Mouse (Mus musculus) cerebellum, adult 2 months (tissue): ENCODE measurements around the gene Rnf43.

Experiments
- CTCF ChIP-seq: fragments of 200-500 bp; IDR thresholded peaks from 2 replicates; pipeline ENCODE4 v1.5.1; 2011; ENCODE audit warnings: low read depth, mild to moderate bottlenecking, control low read depth, low read length, moderate library complexity, borderline replicate concordance; ENCODE audit not compliant: insufficient read depth
- POLR2A ChIP-seq: fragments of 200-500 bp; IDR thresholded peaks from 2 replicates; pipeline ENCODE4 v1.6.1; 2011; ENCODE audit warnings: low read length, control low read depth, borderline replicate concordance; ENCODE audit not compliant: insufficient read depth

DNA sequence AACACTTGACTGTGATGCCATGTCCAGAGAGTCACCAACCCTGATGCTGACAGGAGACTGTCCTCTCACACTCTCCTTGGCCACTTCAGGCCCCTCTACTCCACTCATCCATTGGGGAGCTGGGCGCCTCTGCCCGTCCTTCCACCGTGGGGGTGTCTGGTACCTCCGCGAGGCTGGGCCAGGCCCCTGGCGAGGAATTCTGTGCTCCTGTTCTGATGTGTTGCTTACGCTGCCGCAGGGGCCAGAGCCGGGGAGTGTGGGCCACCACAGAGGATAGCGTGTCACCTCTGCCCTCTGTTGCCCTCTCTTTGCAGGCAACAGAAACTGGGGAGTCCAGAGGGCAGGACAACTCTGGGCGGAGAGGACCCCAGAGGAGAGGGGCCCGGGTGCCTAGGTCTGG lies 116.4 kb downstream of the Rnf43 start:
- TF ChIP-seq CTCF, result no peak
- TF ChIP-seq POLR2A, result no peak
